Mouse (Mus musculus) MEL (cell line): ENCODE data around the gene Scgb3a1. TPM values are rescaled to one million over a fixed set of nuclear protein-coding genes. Genes with fewer than 3 reads are reported as not detected.
A peak's percentile ranks its signal among the peaks of the same experiment; 100 is the strongest.

Experiments used
- DNase-seq: peaks from one replicate; pipeline ENCODE4 v3.0.0; 2011; ENCODE audit warnings: low read depth, low spot score
- H3K27ac ChIP-seq: 2 replicates; pipeline ENCODE4 v1.5.1; 2012; ENCODE audit warnings: low read depth, mild to moderate bottlenecking, control low read depth, low read length, moderate library complexity; ENCODE audit not compliant: control insufficient read depth
- H3K27me3 ChIP-seq, 2 experiments: fragments of 150-350 bp in 1 of 2; sonication (generic) in 1 of 2; 2 replicates each; pipeline ENCODE4 v1.6.1; 2012; ENCODE audit warnings: low read length in 2 of 2, mild to moderate bottlenecking in 2 of 2, improper control_type of control experiment in 1 of 2, moderate library complexity in 1 of 2; ENCODE audit not compliant: insufficient read depth in 2 of 2, control insufficient read depth in 1 of 2
- H3K36me3 ChIP-seq, 2 experiments: 2 replicates each; pipeline ENCODE4 v1.6.1; 2012 to 2014; ENCODE audit warnings: low read length in 2 of 2, improper control_type of control experiment in 1 of 2, inconsistent platforms in 1 of 2, mild to moderate bottlenecking in 1 of 2; ENCODE audit not compliant: insufficient read depth in 2 of 2, control insufficient read depth in 1 of 2
- H3K4me1 ChIP-seq, 2 experiments: fragments of 150-350 bp in 1 of 2; sonication (generic) in 1 of 2; 2 replicates each; pipeline ENCODE4 v1.6.1; 2012; ENCODE audit warnings: low read length in 2 of 2, improper control_type of control experiment in 1 of 2, mild to moderate bottlenecking in 1 of 2; ENCODE audit not compliant: insufficient read depth in 2 of 2, control insufficient read depth in 1 of 2
- H3K4me3 ChIP-seq, 2 experiments: fragments of 150-350 bp in 1 of 2; sonication (generic) in 1 of 2; 2 replicates each; pipeline ENCODE4 v1.5.1; 2012; ENCODE audit warnings: low read depth in 2 of 2, low read length in 2 of 2, mild to moderate bottlenecking in 2 of 2, moderate library complexity in 2 of 2, control low read depth in 1 of 2, improper control_type of control experiment in 1 of 2; ENCODE audit not compliant: control insufficient read depth in 1 of 2, insufficient read depth in 1 of 2
- H3K79me2 ChIP-seq: 2 replicates; pipeline ENCODE4 v1.6.1; 2012; ENCODE audit warnings: mild to moderate bottlenecking, low read length, moderate library complexity; ENCODE audit not compliant: control insufficient read depth, poor library complexity, insufficient read depth
- H3K9ac ChIP-seq: 2 replicates; pipeline ENCODE4 v1.6.1; 2012; ENCODE audit warnings: low read depth, mild to moderate bottlenecking, control low read depth, low read length, moderate library complexity; ENCODE audit not compliant: control insufficient read depth, poor library complexity, severe bottlenecking
- H3K9me3 ChIP-seq: fragments of 150-350 bp; sonication (generic); replicated peaks from 2 replicates; pipeline ENCODE4 v1.6.1; 2012; ENCODE audit warnings: mild to moderate bottlenecking, low read length, improper control_type of control experiment, moderate library complexity; ENCODE audit not compliant: insufficient read depth
- BHLHE40 ChIP-seq: IDR thresholded peaks from 2 replicates; pipeline ENCODE4 v1.6.1; 2012; ENCODE audit warnings: low read depth, mild to moderate bottlenecking, inconsistent platforms, low read length, improper control_type of control experiment, borderline replicate concordance
- CHD1 ChIP-seq: IDR thresholded peaks from 2 replicates; pipeline ENCODE4 v1.6.1; 2012; ENCODE audit warnings: low read depth, mild to moderate bottlenecking, inconsistent platforms, low read length, improper control_type of control experiment
- E2F4 ChIP-seq: IDR thresholded peaks from 2 replicates; pipeline ENCODE4 v1.6.1; 2011; ENCODE audit warnings: low read depth, low read length, improper control_type of control experiment, borderline replicate concordance
- ELF1 ChIP-seq: IDR thresholded peaks from 2 replicates; pipeline ENCODE4 v1.6.1; 2014; ENCODE audit warnings: low read depth, mild to moderate bottlenecking, inconsistent platforms, low read length, improper control_type of control experiment, moderate library complexity
- ETS1 ChIP-seq: IDR thresholded peaks from 2 replicates; pipeline ENCODE4 v1.6.1; 2012; ENCODE audit warnings: low read depth, mild to moderate bottlenecking, inconsistent platforms, low read length, improper control_type of control experiment, moderate library complexity
- GATA1 ChIP-seq: IDR thresholded peaks from 2 replicates; pipeline ENCODE4 v1.6.1; 2011; ENCODE audit warnings: low read depth, low read length, improper control_type of control experiment
- JUND ChIP-seq: IDR thresholded peaks from 2 replicates; pipeline ENCODE4 v1.6.1; 2011; ENCODE audit warnings: low read depth, mild to moderate bottlenecking, improper control_type of control experiment, low read length
- MAFK ChIP-seq: IDR thresholded peaks from 2 replicates; pipeline ENCODE4 v1.6.1; 2011; ENCODE audit warnings: low read depth, mild to moderate bottlenecking, low read length, improper control_type of control experiment, borderline replicate concordance
- MAX ChIP-seq: IDR thresholded peaks from 2 replicates; pipeline ENCODE4 v1.6.1; 2011; ENCODE audit warnings: low read length, improper control_type of control experiment
- NELFE ChIP-seq: IDR thresholded peaks from 2 replicates; pipeline ENCODE4 v1.6.1; 2011; ENCODE audit warnings: low read depth, low read length, improper control_type of control experiment
- NRF1 ChIP-seq: IDR thresholded peaks from 2 replicates; pipeline ENCODE4 v1.6.1; 2014; ENCODE audit warnings: low read depth, mild to moderate bottlenecking, inconsistent platforms, low read length, improper control_type of control experiment, moderate library complexity; ENCODE audit not compliant: poor library complexity, insufficient read depth, severe bottlenecking
- SIN3A ChIP-seq: IDR thresholded peaks from 2 replicates; pipeline ENCODE4 v1.6.1; 2012; ENCODE audit warnings: low read length, improper control_type of control experiment, inconsistent platforms
- TCF12 ChIP-seq: IDR thresholded peaks from 2 replicates; pipeline ENCODE4 v1.6.1; 2014; ENCODE audit warnings: low read depth, mild to moderate bottlenecking, inconsistent platforms, low read length, improper control_type of control experiment, moderate library complexity
- USF1 ChIP-seq: IDR thresholded peaks from 2 replicates; pipeline ENCODE4 v1.6.1; 2014; ENCODE audit warnings: low read depth, mild to moderate bottlenecking, inconsistent platforms, low read length, improper control_type of control experiment, moderate library complexity
- USF2 ChIP-seq, 2 experiments: IDR thresholded peaks; 2 replicates each; pipeline ENCODE4 v1.6.1; 2011 to 2012; ENCODE audit warnings: improper control_type of control experiment in 2 of 2, low read length in 2 of 2, borderline replicate concordance in 1 of 2, inconsistent platforms in 1 of 2, low read depth in 1 of 2, mild to moderate bottlenecking in 1 of 2; ENCODE audit not compliant: insufficient read depth in 1 of 2
- ZNF384 ChIP-seq: IDR thresholded peaks from 2 replicates; pipeline ENCODE4 v1.6.1; 2012; ENCODE audit warnings: low read depth, mild to moderate bottlenecking, inconsistent platforms, low read length, improper control_type of control experiment
- polyA plus RNA-seq, 2 experiments: library from polyadenylated mRNA; stranded (reverse) in 1 of 2; unstranded in 1 of 2; fragments of >175 nt in 1 of 2; fragments of >200 nt in 1 of 2; gene quantifications; 2 replicates each; pipeline versions ENCODE4 v1.2.1 to v1.2.4; 2012; ENCODE audit warnings: low replicate concordance in 2 of 2, low read depth in 1 of 2; ENCODE audit not compliant: insufficient read length in 2 of 2, insufficient read depth in 1 of 2, missing spikeins in 1 of 2
- total RNA-seq: library from RNA; depleted of rRNA; stranded (reverse); fragments of 300-350 nt; gene quantifications from 2 replicates; pipeline ENCODE4 v1.2.3, GENCODE M21; 2012

Scgb3a1 gene
- total and polyA plus RNA-seq, 3 experiments = not detected

DNA sequence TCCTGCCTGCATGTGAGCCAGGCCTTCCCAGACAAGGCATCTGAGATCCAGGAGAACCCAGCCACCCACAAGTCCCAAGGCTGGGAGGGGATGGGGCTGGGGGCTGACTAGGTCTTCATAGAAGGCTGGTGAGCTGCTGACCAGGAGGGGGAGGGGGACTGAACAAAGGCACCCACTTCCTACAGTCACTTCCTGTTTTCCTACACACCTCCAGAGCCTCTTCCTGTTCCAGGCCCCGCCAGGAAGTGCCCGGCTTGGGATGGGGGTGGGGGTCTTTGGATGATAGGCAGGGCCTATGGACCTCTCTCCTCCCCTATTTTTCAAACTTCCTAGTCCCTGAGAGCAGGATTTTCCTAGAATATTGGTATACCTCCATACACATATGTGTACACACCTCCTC lies 31.2 kb upstream of the Scgb3a1 start:
- H3K4me1 ChIP-seq = peaks cover 0 to 5% of the 10 kb centered on the region in 2 experiments; a peak in 1 of 4 replicates
- no peaks in the 10 kb centered on the region for H3K9me3 ChIP-seq
- H3K79me2 ChIP-seq = no peaks in the 10 kb centered on the region
- no peak overlapping the region for H3K4me3 ChIP-seq
- 0 out of 2 replicates have a peak, but pooled peaks have one; percentile 51 for TF ChIP-seq ELF1
- no peak for TF ChIP-seq TCF12
- no peak overlapping the region for H3K9ac ChIP-seq
- H3K36me3 ChIP-seq = 0 out of 4 replicates have a peak, but pooled peaks cover 0 to 2% of the 10 kb centered on the region in 2 experiments
- H3K27ac ChIP-seq = no peak overlapping the region
- DNase-seq = peak; percentile 29
- no peaks in the 10 kb centered on the region for H3K27me3 ChIP-seq

DNA sequence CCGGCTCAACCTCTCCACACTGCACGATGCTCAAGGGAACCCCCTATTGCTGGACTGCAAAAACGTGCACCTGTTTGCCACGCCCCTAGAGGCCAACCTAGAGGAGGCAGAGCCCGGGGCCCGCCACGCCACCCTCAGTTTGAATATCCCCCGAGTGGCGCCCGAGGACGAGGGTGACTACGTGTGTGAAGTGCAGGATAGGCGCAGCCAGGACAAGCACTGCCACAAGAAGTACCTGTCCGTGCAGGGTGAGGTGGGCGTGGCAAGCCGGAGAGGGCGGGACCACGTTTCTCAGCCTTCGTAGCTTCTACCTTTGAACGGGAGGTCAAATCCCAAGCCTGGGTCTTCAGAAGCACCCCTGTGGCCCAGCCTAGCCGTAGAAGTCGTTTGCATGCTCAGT lies 29.3 kb upstream of the Scgb3a1 start:
- Histone ChIP-seq H3K9ac (no peak overlapping the region), H3K27me3 (no peaks in the 10 kb centered on the region), H3K27ac (no peak overlapping the region), H3K79me2 (no peaks in the 10 kb centered on the region), H3K4me3 (no peak overlapping the region), H3K36me3 (0 out of 4 replicates have a peak, but pooled peaks cover 0 to 2% of the 10 kb centered on the region in 2 experiments), H3K4me1 (peaks cover 0 to 5% of the 10 kb centered on the region in 2 experiments; a peak in 1 of 4 replicates), H3K9me3 (no peaks in the 10 kb centered on the region)
- no peak for TF ChIP-seq E2F4
- no peak for TF ChIP-seq ETS1
- TF ChIP-seq SIN3A = no peak
- no peak for TF ChIP-seq ELF1
- TF ChIP-seq JUND = no peak
- TF ChIP-seq MAFK = no peak
- DNase-seq = no peak

DNA sequence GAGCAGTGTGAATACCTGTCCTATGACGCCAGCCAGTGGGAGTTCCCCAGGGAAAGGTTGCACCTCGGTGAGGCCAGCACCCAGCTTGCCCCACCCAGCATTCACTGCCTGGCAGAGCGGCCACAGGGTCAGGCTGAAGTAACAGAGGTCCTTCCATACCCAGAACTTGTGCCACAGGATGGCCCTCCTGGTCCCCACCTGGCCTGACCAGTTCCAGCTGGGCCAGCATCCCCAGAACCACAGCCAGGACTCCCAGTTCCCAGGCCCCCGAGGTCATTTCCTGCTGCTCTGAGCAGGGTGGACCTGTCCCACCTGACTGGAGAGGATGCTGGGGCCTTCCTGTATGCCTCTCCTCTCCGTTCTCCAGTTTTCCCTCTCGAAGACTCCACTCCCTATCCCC lies 27.7 kb upstream of the Scgb3a1 start:
- Histone ChIP-seq H3K4me1 (peaks cover 0 to 8% of the 10 kb centered on the region in 2 experiments; a peak in 3 of 4 replicates), H3K9me3 (no peaks in the 10 kb centered on the region)
- TF ChIP-seq TCF12 (no peak), MAX (no peak), CHD1 (no peak), ZNF384 (no peak), NRF1 (no peak), SIN3A (no peak), NELFE (no peak), GATA1 (no peak), BHLHE40 (no peak), USF2 (IDR thresholded peaks at IDR 0.05; ENCODE audit: borderline replicate concordance in 1 of 2, insufficient read depth in 1 of 2, low read depth in 1 of 2, low read length in 2 of 2) (no peak), E2F4 (no peak), USF1 (no peak)
- TF ChIP-seq, all 39 proteins: peak for 0
- no peak overlapping the region for H3K27ac ChIP-seq
- H3K36me3 ChIP-seq = 0 out of 4 replicates have a peak, but pooled peaks cover 0 to 2% of the 10 kb centered on the region in 2 experiments
- no peak overlapping the region for H3K4me3 ChIP-seq
- DNase-seq = no peak
- H3K9ac ChIP-seq = no peak overlapping the region
- H3K79me2 ChIP-seq = no peaks in the 10 kb centered on the region
- H3K27me3 ChIP-seq = no peaks in the 10 kb centered on the region
